Mouse (Mus musculus) heart, postnatal 0 days (tissue): ENCODE measurements around the gene Sema6c.

Experiments
- CTCF ChIP-seq: IDR thresholded peaks from 2 replicates; pipeline ENCODE4 v1.5.1; 2016; ENCODE audit warnings: antibody characterized with exemption, control low read depth, low read depth
- EP300 ChIP-seq: IDR thresholded peaks from 2 replicates; pipeline ENCODE4 v1.6.1; 2016; ENCODE audit warnings: antibody characterized with exemption, low read depth

- no peak for TF ChIP-seq CTCF
- no peak for TF ChIP-seq EP300
These were observed 58.3 kb downstream of the Sema6c start for GRCm38 (mm10) chr3:95218466-95219137.
